Mouse (Mus musculus) A20 (cell line): ENCODE results near the gene Mrpl45.

Source experiments
- DNase-seq: peaks from one replicate; pipeline ENCODE4 v3.0.0-alpha.2; 2011; ENCODE audit warnings: low read depth, low spot score

Mrpl45 gene

GRCm38 (mm10) chr11:97333044-97333443 lies 17.5 kb downstream of the Mrpl45 start:
- DNase-seq, result no peak

- no peak for DNase-seq
Measured at GRCm38 (mm10) chr11:97333896-97334295, 18.4 kb downstream of the Mrpl45 start.

GRCm38 (mm10) chr11:97334400-97334799 lies 18.9 kb downstream of the Mrpl45 start:
- no peak for DNase-seq

GRCm38 (mm10) chr11:97336238-97336637 lies 20.7 kb downstream of the Mrpl45 start:
- DNase-seq, result no peak

GRCm38 (mm10) chr11:97336751-97337345 lies 21.3 kb downstream of the Mrpl45 start:
- DNase-seq, result no peak

- no peak for DNase-seq
Measured at GRCm38 (mm10) chr11:97337363-97337762, 21.8 kb downstream of the Mrpl45 start.

- no peak for DNase-seq
Measured at GRCm38 (mm10) chr11:97338302-97338976, 22.9 kb downstream of the Mrpl45 start.

GRCm38 (mm10) chr11:97338977-97339315 lies 23.4 kb downstream of the Mrpl45 start:
- DNase-seq, result no peak

GRCm38 (mm10) chr11:97343175-97343574 lies 27.7 kb downstream of the Mrpl45 start:
- no peak for DNase-seq

- peak; percentile 45 for DNase-seq
Measured at GRCm38 (mm10) chr11:97343619-97344018, 28.1 kb downstream of the Mrpl45 start.

GRCm38 (mm10) chr11:97345446-97345845 lies 29.9 kb downstream of the Mrpl45 start:
- no peak for DNase-seq

- DNase-seq, result no peak
Measured at GRCm38 (mm10) chr11:97346383-97346782, 30.9 kb downstream of the Mrpl45 start.

GRCm38 (mm10) chr11:97347291-97347690 lies 31.8 kb downstream of the Mrpl45 start:
- DNase-seq, result no peak

- DNase-seq, result no peak
Measured at GRCm38 (mm10) chr11:97350035-97350434, 34.5 kb downstream of the Mrpl45 start.

GRCm38 (mm10) chr11:97352027-97352684 lies 36.6 kb downstream of the Mrpl45 start, which contains the start of gene Gpr179:
Gene Gpr179, minus strand, starts transcription at chr11:97352077.
- DNase-seq, result no peak

GRCm38 (mm10) chr11:97352935-97353597 lies 37.5 kb downstream of the Mrpl45 start:
- no peak for DNase-seq

- DNase-seq, result no peak
Measured at GRCm38 (mm10) chr11:97354646-97355045, 39.1 kb downstream of the Mrpl45 start.

- no peak for DNase-seq
Measured at GRCm38 (mm10) chr11:97355247-97355646, 39.7 kb downstream of the Mrpl45 start.

- peak; percentile 63 for DNase-seq
Measured at GRCm38 (mm10) chr11:97357663-97358062, 42.1 kb downstream of the Mrpl45 start.

GRCm38 (mm10) chr11:97361948-97362648 lies 46.6 kb downstream of the Mrpl45 start, which contains the start of gene Socs7:
Gene Socs7, plus strand, starts transcription at chr11:97362551.
- peak; percentile 94 for DNase-seq

GRCm38 (mm10) chr11:97362649-97362942 lies 47.1 kb downstream of the Mrpl45 start:
- no peak for DNase-seq
